Mouse (Mus musculus): Measurements from ENCODE around the gene Pnpla6. TPM values are rescaled to one million over a fixed set of nuclear protein-coding genes. Genes with fewer than 3 reads are reported as not detected.

Gene Pnpla6
- polyA plus RNA-seq, 1 experiment from 2014 or later = 19.0 TPM

GRCm38 (mm10) chr8:3475715-3476429 lies 39.3 kb upstream of the Pnpla6 start:
- Histone ChIP-seq H3K27ac (ENCODE audit: low read length) (no peak overlapping the region), H3K4me3 (ENCODE audit: low read depth, low read length) (no peak overlapping the region), H3K9ac (replicated peaks; ENCODE audit: low read depth) (no peak overlapping the region), H3K27me3 (replicated peaks; ENCODE audit: insufficient read depth, low read length) (no peaks in the 10 kb centered on the region), H3K4me2 (replicated peaks; ENCODE audit: low read depth, low read length) (peak overlapping the region; percentile 35), H3K4me1 (ENCODE audit: insufficient read depth, low read depth, low read length) (no peaks in the 10 kb centered on the region), H3K9me3 (ENCODE audit: low read length) (no peaks in the 10 kb centered on the region), H3K36me3 (ENCODE audit: insufficient read depth, low read length) (no peaks in the 10 kb centered on the region)
- TF ChIP-seq EP300 (IDR thresholded peaks at IDR 0.05) = no peak
- TF ChIP-seq CTCF (IDR thresholded peaks at IDR 0.05) = no peak
- WGBS = 25% methylated on average over 37 of the region's 37 CpGs
- DNase-seq (ENCODE audit: low spot score) (no peak), ATAC-seq (no peak)

- H3K27ac ChIP-seq (ENCODE audit: low read length) = no peak overlapping the region
- no peaks in the 10 kb centered on the region for H3K36me3 ChIP-seq (ENCODE audit: insufficient read depth, low read length)
- H3K9ac ChIP-seq (replicated peaks; ENCODE audit: low read depth) = no peak overlapping the region
- H3K27me3 ChIP-seq (replicated peaks; ENCODE audit: insufficient read depth, low read length) = no peaks in the 10 kb centered on the region
- no peaks in the 10 kb centered on the region for H3K4me1 ChIP-seq (ENCODE audit: insufficient read depth, low read depth, low read length)
- no peaks in the 10 kb centered on the region for H3K9me3 ChIP-seq (ENCODE audit: low read length)
- TF ChIP-seq EP300 (IDR thresholded peaks at IDR 0.05) (no peak), CTCF (IDR thresholded peaks at IDR 0.05) (no peak)
- H3K4me2 ChIP-seq (replicated peaks; ENCODE audit: low read depth, low read length) = no peak overlapping the region
- no peak overlapping the region for H3K4me3 ChIP-seq (ENCODE audit: low read depth, low read length)
- peak; percentile 30 for DNase-seq (ENCODE audit: low spot score)
- WGBS = 52% methylated on average over 4 of the region's 4 CpGs
- no peak for ATAC-seq
These were observed 34.9 kb upstream of the Pnpla6 start for GRCm38 (mm10) chr8:3480221-3480785.

GRCm38 (mm10) chr8:3481605-3482004 lies 33.6 kb upstream of the Pnpla6 start:
- H3K27me3 ChIP-seq (replicated peaks; ENCODE audit: insufficient read depth, low read length) = no peaks in the 10 kb centered on the region
- no peak overlapping the region for H3K27ac ChIP-seq (ENCODE audit: low read length)
- no peaks in the 10 kb centered on the region for H3K4me1 ChIP-seq (ENCODE audit: insufficient read depth, low read depth, low read length)
- no peaks in the 10 kb centered on the region for H3K9me3 ChIP-seq (ENCODE audit: low read length)
- H3K4me3 ChIP-seq (ENCODE audit: low read depth, low read length) = no peak overlapping the region
- ATAC-seq (peak; percentile 46; the same call in 1 of the 2 replicates), DNase-seq (ENCODE audit: low spot score) (peak; percentile 59)
- H3K9ac ChIP-seq (replicated peaks; ENCODE audit: low read depth) = no peak overlapping the region
- H3K4me2 ChIP-seq (replicated peaks; ENCODE audit: low read depth, low read length) = 0 out of 2 replicates have a peak overlapping the region, but pooled peaks have one; percentile 25
- no peak for TF ChIP-seq EP300 (IDR thresholded peaks at IDR 0.05)
- no peak for TF ChIP-seq CTCF (IDR thresholded peaks at IDR 0.05)
- no peaks in the 10 kb centered on the region for H3K36me3 ChIP-seq (ENCODE audit: insufficient read depth, low read length)
- 57% methylated on average over 5 of the region's 5 CpGs for WGBS

- Histone ChIP-seq H3K4me2 (replicated peaks; ENCODE audit: low read depth, low read length) (no peak overlapping the region), H3K27ac (ENCODE audit: low read length) (no peak overlapping the region), H3K9ac (replicated peaks; ENCODE audit: low read depth) (no peak overlapping the region), H3K9me3 (ENCODE audit: low read length) (no peaks in the 10 kb centered on the region), H3K27me3 (replicated peaks; ENCODE audit: insufficient read depth, low read length) (no peaks in the 10 kb centered on the region), H3K4me3 (ENCODE audit: low read depth, low read length) (no peak overlapping the region), H3K36me3 (ENCODE audit: insufficient read depth, low read length) (no peaks in the 10 kb centered on the region), H3K4me1 (ENCODE audit: insufficient read depth, low read depth, low read length) (no peaks in the 10 kb centered on the region)
- WGBS = 78% methylated on average over 22 of the region's 22 CpGs
- no peak for TF ChIP-seq EP300 (IDR thresholded peaks at IDR 0.05)
- TF ChIP-seq CTCF (IDR thresholded peaks at IDR 0.05) = no peak
- ATAC-seq (no peak), DNase-seq (ENCODE audit: low spot score) (no peak)
These were observed 32.9 kb upstream of the Pnpla6 start for GRCm38 (mm10) chr8:3482240-3482740.

- ATAC-seq (peak; percentile 52), DNase-seq (ENCODE audit: low spot score) (peak; percentile 17)
- Histone ChIP-seq H3K27me3 (replicated peaks; ENCODE audit: insufficient read depth, low read length) (no peaks in the 10 kb centered on the region), H3K9me3 (ENCODE audit: low read length) (no peaks in the 10 kb centered on the region), H3K4me2 (replicated peaks; ENCODE audit: low read depth, low read length) (no peak overlapping the region), H3K9ac (replicated peaks; ENCODE audit: low read depth) (no peak overlapping the region), H3K36me3 (ENCODE audit: insufficient read depth, low read length) (no peaks in the 10 kb centered on the region), H3K4me1 (ENCODE audit: insufficient read depth, low read depth, low read length) (no peaks in the 10 kb centered on the region), H3K27ac (ENCODE audit: low read length) (no peak overlapping the region), H3K4me3 (ENCODE audit: low read depth, low read length) (no peak overlapping the region)
- 45% methylated on average over 7 of the region's 7 CpGs for WGBS
- TF ChIP-seq CTCF (IDR thresholded peaks at IDR 0.05) = no peak
- peak; percentile 18; the same call in 1 of the 2 replicates for TF ChIP-seq EP300 (IDR thresholded peaks at IDR 0.05)
These were observed 31.6 kb upstream of the Pnpla6 start for GRCm38 (mm10) chr8:3483546-3483945.

GRCm38 (mm10) chr8:3485192-3485591 lies 30.0 kb upstream of the Pnpla6 start:
- Histone ChIP-seq H3K4me2 (replicated peaks; ENCODE audit: low read depth, low read length) (no peak overlapping the region), H3K27me3 (replicated peaks; ENCODE audit: insufficient read depth, low read length) (no peaks in the 10 kb centered on the region), H3K27ac (ENCODE audit: low read length) (no peak overlapping the region), H3K9me3 (ENCODE audit: low read length) (no peaks in the 10 kb centered on the region), H3K36me3 (ENCODE audit: insufficient read depth, low read length) (no peaks in the 10 kb centered on the region), H3K4me1 (ENCODE audit: insufficient read depth, low read depth, low read length) (no peaks in the 10 kb centered on the region), H3K4me3 (ENCODE audit: low read depth, low read length) (no peak overlapping the region), H3K9ac (replicated peaks; ENCODE audit: low read depth) (no peak overlapping the region)
- TF ChIP-seq EP300 (IDR thresholded peaks at IDR 0.05) (no peak), CTCF (IDR thresholded peaks at IDR 0.05) (no peak)
- no peak for ATAC-seq
- DNase-seq (ENCODE audit: low spot score) = no peak
- 30% methylated on average over 5 of the region's 5 CpGs for WGBS

Data from lung, postnatal 0 days (tissue).